Mouse (Mus musculus) liver, embryonic 14.5 days (tissue): ENCODE results near the gene Cebpz. TPM values are rescaled to one million over a fixed set of nuclear protein-coding genes. Genes with fewer than 3 reads are reported as not detected.
A peak's percentile ranks its signal among the peaks of the same experiment; 100 is the strongest.

Experiments used
- ATAC-seq: fragments of 200-750 bp; cut with Nextera tagmentation; 2 replicates; pipeline ENCODE4 v1.8.0; 2017; ENCODE audit warnings: moderate number of reproducible peaks, mild to moderate bottlenecking, moderate library complexity; ENCODE audit not compliant: insufficient read depth
- DNase-seq, 3 experiments: peaks; one replicate each; pipeline ENCODE4 v3.0.0-alpha.2; 2012 to 2013; ENCODE audit warnings: low read depth in 3 of 3, low spot score in 3 of 3
- H3K27ac ChIP-seq: fragments of 300-500 bp; sonication (generic); 2 replicates; pipeline ENCODE4 v1.5.1; 2014; ENCODE audit warnings: moderate library complexity, mild to moderate bottlenecking, control low read depth, inconsistent platforms
- H3K27me3 ChIP-seq: fragments of 300-500 bp; sonication (generic); 2 replicates; pipeline ENCODE4 v1.6.1; 2014; ENCODE audit warnings: mild to moderate bottlenecking, low read length, moderate library complexity; ENCODE audit not compliant: control insufficient read depth, insufficient read depth
- H3K36me3 ChIP-seq: fragments of 300-500 bp; sonication (generic); replicated peaks from 2 replicates; pipeline ENCODE4 v1.6.1; 2014; ENCODE audit warnings: low read depth; ENCODE audit not compliant: control insufficient read depth, insufficient read depth
- H3K4me1 ChIP-seq, 2 experiments: fragments of 200-500 bp in 1 of 2; fragments of 300-500 bp in 1 of 2; sonication (generic) in 1 of 2; replicated peaks; 2 replicates each; pipeline ENCODE4 v1.6.1; 2012 to 2014; ENCODE audit warnings: antibody characterized with exemption in 1 of 2, inconsistent platforms in 1 of 2, low read length in 1 of 2; ENCODE audit not compliant: control insufficient read depth in 2 of 2, insufficient read depth in 2 of 2
- H3K4me2 ChIP-seq: fragments of 300-500 bp; sonication (generic); 2 replicates; pipeline ENCODE4 v1.6.1; 2014; ENCODE audit warnings: low read depth, mild to moderate bottlenecking, control low read depth, moderate library complexity
- H3K4me3 ChIP-seq, 2 experiments: fragments of 200-500 bp in 1 of 2; fragments of 300-500 bp in 1 of 2; sonication (generic) in 1 of 2; 2 replicates each; pipeline ENCODE4 v1.5.1; 2012 to 2014; ENCODE audit warnings: low read depth in 2 of 2, low read length in 2 of 2, mild to moderate bottlenecking in 2 of 2, control low read depth in 1 of 2, inconsistent platforms in 1 of 2, moderate library complexity in 1 of 2; ENCODE audit not compliant: insufficient read depth in 1 of 2
- H3K9ac ChIP-seq: fragments of 300-500 bp; sonication (generic); replicated peaks from 2 replicates; pipeline ENCODE4 v1.6.1; 2014; ENCODE audit warnings: mild to moderate bottlenecking, control low read depth, moderate library complexity
- H3K9me3 ChIP-seq: fragments of 300-500 bp; sonication (generic); 2 replicates; pipeline ENCODE4 v1.6.1; 2016; ENCODE audit warnings: low read length, mixed read lengths; ENCODE audit not compliant: control insufficient read depth
- CTCF ChIP-seq: IDR thresholded peaks from 2 replicates; pipeline ENCODE4 v1.5.1; 2016; ENCODE audit warnings: antibody characterized with exemption, low read depth, control low read depth
- EP300 ChIP-seq: IDR thresholded peaks from 2 replicates; pipeline ENCODE4 v1.6.1; 2016; ENCODE audit warnings: antibody characterized with exemption, low read depth
- WGBS: fragments of 180-500 bp; shearing (Covaris S2); extraction: QIAGEN DNeasy Blood & Tissue Kit; methylation state at CpG from one replicate; pipeline ENCODE4 v1.1.7; 2014; ENCODE audit not compliant: insufficient replicate concordance; 5-methylcytosine and 5-hydroxymethylcytosine counted together
- polyA plus RNA-seq, 2 experiments: library from polyadenylated mRNA; depleted of rRNA in 1 of 2; stranded (reverse) in 1 of 2; unstranded in 1 of 2; fragments of >200 nt; fragmentation: Nextera tagmentation in 1 of 2; extraction: Ambion mirVana in 1 of 2; gene quantifications; 2 replicates each; pipeline versions ENCODE4 v1.2.1 to v1.2.3; 2012 to 2014

Gene Cebpz
- polyA plus RNA-seq, 2 experiments, result 9.3 to 26.5 TPM

GRCm38 (mm10) chr17:78916899-78917298 lies 20.0 kb downstream of the Cebpz start:
- Histone ChIP-seq H3K4me2 (peak overlapping the region; percentile 83), H3K4me3 (peak overlapping the region; percentile 76 to 93), H3K4me1 (peaks cover 9 to 10% of the 10 kb centered on the region in 2 experiments; a peak in 3 of 4 replicates), H3K9me3 (no peaks in the 10 kb centered on the region), H3K9ac (peak overlapping the region; percentile 84), H3K27me3 (no peaks in the 10 kb centered on the region), H3K27ac (peak overlapping the region; percentile 76), H3K36me3 (peaks cover 18% of the 10 kb centered on the region)
- WGBS, result 4% methylated on average over 11 of the region's 11 CpGs
- TF ChIP-seq EP300, result no peak
- ATAC-seq (peak; percentile 27; the same call in 1 of the 2 replicates), DNase-seq (no peak)

- H3K9me3 ChIP-seq, result no peaks in the 10 kb centered on the region
- peak within 1 kb of the TSS; percentile 84 for H3K9ac ChIP-seq
- peak; percentile 78 to 90 (median 81) for DNase-seq
- H3K27ac ChIP-seq, result peak within 1 kb of the TSS; percentile 76
- H3K36me3 ChIP-seq, result peaks cover 14% of the 10 kb centered on the region
- peak; percentile 93 for ATAC-seq
- H3K4me3 ChIP-seq, result peak within 1 kb of the TSS; percentile 76 to 93
- TF ChIP-seq EP300 (no peak), CTCF (no peak; the same call in 1 of the 2 replicates)
- peak within 1 kb of the TSS; percentile 83 for H3K4me2 ChIP-seq
- peaks cover 9 to 10% of the 10 kb centered on the region in 2 experiments; a peak in 3 of 4 replicates for H3K4me1 ChIP-seq
- 0% methylated on average over 37 of the region's 37 CpGs for WGBS
- no peaks in the 10 kb centered on the region for H3K27me3 ChIP-seq
Measured at GRCm38 (mm10) chr17:78916369-78916813, 20.5 kb downstream of the Cebpz start, which contains the start of gene Cebpzos. Gene Cebpzos, plus strand, starts transcription at chr17:78916500.

GRCm38 (mm10) chr17:78915772-78916171 lies 21.1 kb downstream of the Cebpz start:
- H3K27me3 ChIP-seq, result no peaks in the 10 kb centered on the region
- WGBS, result 50% methylated on average over 6 of the region's 6 CpGs
- ATAC-seq (no peak), DNase-seq (no peak)
- peaks cover 14% of the 10 kb centered on the region for H3K36me3 ChIP-seq
- H3K4me2 ChIP-seq, result peak overlapping the region; percentile 83
- no peak for TF ChIP-seq CTCF
- TF ChIP-seq EP300, result no peak
- peak overlapping the region; percentile 76 to 93 for H3K4me3 ChIP-seq
- peak overlapping the region; percentile 84 for H3K9ac ChIP-seq
- H3K4me1 ChIP-seq, result peaks cover 9 to 10% of the 10 kb centered on the region in 2 experiments; a peak in 3 of 4 replicates
- peak overlapping the region; percentile 39 for H3K27ac ChIP-seq
- no peaks in the 10 kb centered on the region for H3K9me3 ChIP-seq

GRCm38 (mm10) chr17:78913921-78914320 lies 22.9 kb downstream of the Cebpz start:
- Histone ChIP-seq H3K4me1 (peaks cover 9 to 10% of the 10 kb centered on the region in 2 experiments; a peak in 3 of 4 replicates), H3K9ac (no peak overlapping the region), H3K4me2 (no peak overlapping the region), H3K9me3 (no peaks in the 10 kb centered on the region), H3K36me3 (no peaks in the 10 kb centered on the region), H3K27me3 (no peaks in the 10 kb centered on the region), H3K27ac (no peak overlapping the region), H3K4me3 (no peak overlapping the region)
- no peak for TF ChIP-seq EP300
- TF ChIP-seq CTCF, result no peak
- no peak for ATAC-seq
- whole genome bisulfite sequencing, result 63% methylated on average over 3 of the region's 3 CpGs
- DNase-seq, result no peak

GRCm38 (mm10) chr17:78912861-78913281 lies 24.0 kb downstream of the Cebpz start:
- H3K4me3 ChIP-seq, result peak overlapping the region; percentile 52 to 70
- WGBS, result 18% methylated on average over 6 of the region's 6 CpGs
- no peak overlapping the region for H3K27ac ChIP-seq
- TF ChIP-seq CTCF (no peak), EP300 (no peak)
- no peaks in the 10 kb centered on the region for H3K9me3 ChIP-seq
- no peaks in the 10 kb centered on the region for H3K27me3 ChIP-seq
- peak overlapping the region; percentile 69 for H3K4me2 ChIP-seq
- ATAC-seq (peak; percentile 15; the same call in 1 of the 2 replicates), DNase-seq (no peak)
- H3K9ac ChIP-seq, result peak overlapping the region; percentile 45
- H3K36me3 ChIP-seq, result no peaks in the 10 kb centered on the region
- H3K4me1 ChIP-seq, result peaks cover 9 to 10% of the 10 kb centered on the region in 2 experiments; a peak in 3 of 4 replicates
